In genomic region chr2:127462314-127462713, GRCm38 (mm10) we compare ENCODE assay signal across 9 mouse cellular contexts. TPM values are rescaled to one million over a fixed set of nuclear protein-coding genes. Genes with fewer than 3 reads are reported as not detected.
DNase-seq lines count a peak whose midpoint lies in the region; ATAC-seq lines count a peak whose summit lies in the region.
"Had no signal": no experiment of that assay in that cellular context is flagged by ENCODE, and none has a peak within 500 bp of the region (broad histone marks: within the 10 kb centered on the region; RNA-seq: fewer than 3 reads in every experiment).

No protein-coding gene starts in this region.

- H3K27ac ChIP-seq in intestine, embryonic 14.5 days (ENCODE audit: low read depth): no peak overlapping the region
- no peak overlapping the region for H3K27ac ChIP-seq in midbrain, embryonic 12.5 days (replicated peaks)

- no peak overlapping the region for H3K9ac ChIP-seq in intestine, embryonic 14.5 days (ENCODE audit: low read length)
- no peak overlapping the region for H3K9ac ChIP-seq in midbrain, embryonic 12.5 days (replicated peaks)

- H3K9me3 ChIP-seq in intestine, embryonic 14.5 days (ENCODE audit: control insufficient read depth, low read length): no peaks in the 10 kb centered on the region
- H3K9me3 ChIP-seq in midbrain, embryonic 12.5 days: no peaks in the 10 kb centered on the region
- H3K9me3 ChIP-seq: megakaryocyte, embryonic 14.5 days had no signal

- H3K36me3 ChIP-seq in intestine, embryonic 14.5 days (ENCODE audit: control insufficient read depth, insufficient read depth, low read length): no peaks in the 10 kb centered on the region
- H3K36me3 ChIP-seq in midbrain, embryonic 12.5 days: no peaks in the 10 kb centered on the region

- WGBS in intestine, embryonic 14.5 days: 12% methylated on average over 8 of the region's 8 CpGs
- WGBS in midbrain, embryonic 12.5 days: 14% methylated on average over 8 of the region's 8 CpGs

- H3K27me3 ChIP-seq in intestine, embryonic 14.5 days (replicated peaks; ENCODE audit: control insufficient read depth, insufficient read depth, low read length): no peaks in the 10 kb centered on the region
- H3K27me3 ChIP-seq in midbrain, embryonic 12.5 days: no peaks in the 10 kb centered on the region

- H3K4me1 ChIP-seq in intestine, embryonic 14.5 days (replicated peaks; ENCODE audit: control insufficient read depth, insufficient read depth, low read length): no peaks in the 10 kb centered on the region
- H3K4me1 ChIP-seq in midbrain, embryonic 12.5 days: no peaks in the 10 kb centered on the region

- H3K4me2 ChIP-seq in intestine, embryonic 14.5 days (ENCODE audit: low read length): no peak overlapping the region
- no peak overlapping the region for H3K4me2 ChIP-seq in midbrain, embryonic 12.5 days (replicated peaks)

- H3K4me3 ChIP-seq in intestine, embryonic 14.5 days (ENCODE audit: low read depth, low read length): no peak overlapping the region
- H3K4me3 ChIP-seq in midbrain, embryonic 12.5 days: no peak overlapping the region
- H3K4me3 ChIP-seq: megakaryocyte, embryonic 14.5 days had no signal

- intact Hi-C loops in left cerebral cortex, postnatal 4 days (cut with DNase I): loop anchor here (2.0 kb wide), 1 partner anchor 96 kb away; no protein-coding TSS in a partner anchor

- peak; percentile 80; the same call in 1 of the 2 replicates for ATAC-seq in intestine, embryonic 14.5 days (replicated peaks; ENCODE audit: low FRiP score, low TSS enrichment, low read depth)
- peak; percentile 62; the same call in 1 of the 2 replicates for ATAC-seq in midbrain, embryonic 12.5 days (ENCODE audit: low FRiP score, low read depth)

- peak; percentile 21 for DNase-seq in ovary, postnatal 10 days (ENCODE audit: low spot score)
- no peak for DNase-seq in ovary, adult 18-20 months (ENCODE audit: low spot score)
- peak; percentile 78 to 82 for DNase-seq in cerebellum, postnatal 10 days
- peak; percentile 50 for DNase-seq in gastrocnemius, postnatal 10 days
- peak; percentile 66 for DNase-seq in intestine, embryonic 14.5 days (ENCODE audit: low spot score)
- peak; percentile 62 for DNase-seq in left cerebral cortex, postnatal 4 days
- DNase-seq in spleen, postnatal 4 days (ENCODE audit: low spot score in 2 of 2): peak; percentile 38 to 72

RNA-seq across cellular contexts. Expression of gene Fahd2a, which starts 17.9 kb away (rescaled TPM):
- 10 to 100 TPM; 10.1 to 12.4 TPM for total RNA-seq in gastrocnemius, postnatal 10 days (2021)
- polyA plus RNA-seq in intestine, embryonic 14.5 days (2014; fragmentation: Nextera tagmentation; extraction: Ambion mirVana): 21.9 and 28.6 TPM in 2 replicates
- 10 to 100 TPM; 12.6 to 13.2 TPM for total RNA-seq in left cerebral cortex, postnatal 4 days (2021)
- polyA plus RNA-seq in midbrain, embryonic 12.5 days (2016; fragmentation: Nextera tagmentation; extraction: Ambion mirVana): 25.0 and 29.6 TPM in 2 replicates

RNA-seq across cellular contexts. Expression of gene Gpat2, which starts 37.3 kb away (rescaled TPM):
- total RNA-seq in gastrocnemius, postnatal 10 days (2021): under 1 TPM; 0.09 TPM
- polyA plus RNA-seq in intestine, embryonic 14.5 days (2014; fragmentation: Nextera tagmentation; extraction: Ambion mirVana): 0.07 and 0.08 TPM in 2 replicates
- under 1 TPM; 0.18 to 0.42 TPM for total RNA-seq in left cerebral cortex, postnatal 4 days (2021)
- polyA plus RNA-seq in midbrain, embryonic 12.5 days (2016; fragmentation: Nextera tagmentation; extraction: Ambion mirVana): 0.20 TPM in 1 of 2 replicates, not detected in the other

RNA-seq across cellular contexts. Expression of gene Kcnip3, which starts 59.6 kb away (rescaled TPM):
- under 1 TPM; 0.49 to 0.59 TPM for total RNA-seq in gastrocnemius, postnatal 10 days (2021)
- polyA plus RNA-seq in intestine, embryonic 14.5 days (2014; fragmentation: Nextera tagmentation; extraction: Ambion mirVana): 7.6 and 7.8 TPM in 2 replicates
- 10 to 100 TPM; 32.3 to 36.6 TPM for total RNA-seq in left cerebral cortex, postnatal 4 days (2021)
- polyA plus RNA-seq in midbrain, embryonic 12.5 days (2016; fragmentation: Nextera tagmentation; extraction: Ambion mirVana): 3.5 and 3.7 TPM in 2 replicates

Comparison
In these comparisons a context has a peak if more than half of its experiments do, and no peak if none do; other contexts are left out.
1. RNA of gene Kcnip3, which starts 59.6 kb away (total RNA-seq): 32.3 to 36.6 TPM in left cerebral cortex, postnatal 4 days; 0.49 to 0.59 TPM in gastrocnemius, postnatal 10 days; every median in the first group is over 10 times any median in the second.